Mouse (Mus musculus): Measurements from ENCODE around the gene Gm21885.
"Not testable (repeated sequence)": the region's sequence is repeated elsewhere in the genome, so short reads cannot be mapped to it uniquely, and the experiment has no call there.

- TF ChIP-seq CTCF, EP300 (IDR thresholded peaks at IDR 0.05; ENCODE audit: low read depth): not testable (repeated sequence)
Measured at GRCm38 (mm10) chr11:94266155-94266554, 15.5 kb upstream of the Gm21885 start.
